Mouse (Mus musculus) lung, embryonic 14.5 days (tissue): Measurements from ENCODE around the gene Ltbp1. TPM values are rescaled to one million over a fixed set of nuclear protein-coding genes. Genes with fewer than 3 reads are reported as not detected.
A peak's percentile ranks its signal among the peaks of the same experiment; 100 is the strongest.

Experiments used
- ATAC-seq: fragments of 200-750 bp; cut with Nextera tagmentation; 2 replicates; pipeline ENCODE4 v1.8.0; 2017; ENCODE audit warnings: mild to moderate bottlenecking, moderate TSS enrichment, moderate library complexity; ENCODE audit not compliant: insufficient read depth
- DNase-seq: peaks from one replicate; pipeline ENCODE4 v3.0.0-alpha.2; 2015
- H3K27ac ChIP-seq: fragments of 300-500 bp; sonication (generic); 2 replicates; pipeline ENCODE4 v1.5.1; 2014; ENCODE audit warnings: low read depth, mild to moderate bottlenecking, moderate library complexity
- H3K27me3 ChIP-seq: fragments of 300-500 bp; sonication (generic); 2 replicates; pipeline ENCODE4 v1.6.1; 2014; ENCODE audit warnings: low read length, control low read depth; ENCODE audit not compliant: insufficient read depth
- H3K36me3 ChIP-seq: fragments of 300-500 bp; sonication (generic); 2 replicates; pipeline ENCODE4 v1.6.1; 2014; ENCODE audit warnings: control low read depth; ENCODE audit not compliant: insufficient read depth
- H3K4me1 ChIP-seq: fragments of 300-500 bp; sonication (generic); 2 replicates; pipeline ENCODE4 v1.6.1; 2014; ENCODE audit warnings: antibody characterized with exemption, control low read depth; ENCODE audit not compliant: insufficient read depth
- H3K4me2 ChIP-seq: fragments of 300-500 bp; sonication (generic); 2 replicates; pipeline ENCODE4 v1.6.1; 2014; ENCODE audit warnings: mild to moderate bottlenecking
- H3K4me3 ChIP-seq: fragments of 300-500 bp; sonication (generic); 2 replicates; pipeline ENCODE4 v1.5.1; 2014; ENCODE audit warnings: low read depth, low read length
- H3K9ac ChIP-seq: fragments of 300-500 bp; sonication (generic); 2 replicates; pipeline ENCODE4 v1.6.1; 2014
- H3K9me3 ChIP-seq: fragments of 300-500 bp; sonication (generic); 2 replicates; pipeline ENCODE4 v1.6.1; 2016; ENCODE audit warnings: low read depth, low read length, control low read depth
- CTCF ChIP-seq: IDR thresholded peaks from 2 replicates; pipeline ENCODE4 v1.5.1; 2016; ENCODE audit warnings: antibody characterized with exemption, low read depth
- WGBS: fragments of 180-500 bp; shearing (Covaris S2); extraction: QIAGEN DNeasy Blood & Tissue Kit; methylation state at CpG from one replicate; pipeline ENCODE4 v1.1.7; 2014; 5-methylcytosine and 5-hydroxymethylcytosine counted together
- polyA plus RNA-seq: library from polyadenylated mRNA; unstranded; fragments of >200 nt; fragmentation: Nextera tagmentation; extraction: Ambion mirVana; gene quantifications from 2 replicates; pipeline ENCODE4 v1.2.1, GENCODE M21; 2014

The Ltbp1 gene
- polyA plus RNA-seq, 1 experiment from 2014 or later: 33.8 TPM

DNA sequence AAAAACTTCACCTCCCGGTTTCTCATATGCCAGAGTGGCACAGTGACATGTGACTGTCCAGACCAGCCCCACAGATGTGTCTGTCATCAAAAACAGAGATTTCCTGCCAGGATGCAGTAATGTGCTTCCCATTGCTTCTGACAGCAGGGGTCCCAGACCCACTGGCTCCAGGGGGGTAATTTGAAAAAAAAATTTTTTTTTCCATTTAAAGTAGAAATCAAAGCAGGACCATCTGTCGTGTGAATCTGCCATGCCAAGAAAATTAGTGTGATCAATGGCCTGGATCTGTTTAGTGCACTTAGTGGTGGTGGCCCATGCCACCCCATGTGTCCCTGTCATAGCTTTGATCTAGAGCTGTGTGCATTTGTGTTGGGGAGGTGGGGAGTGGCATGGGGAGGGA, 374.8 kb downstream of the Ltbp1 start:
- Histone ChIP-seq H3K4me2 (no peak overlapping the region), H3K27me3 (no peaks in the 10 kb centered on the region), H3K27ac (no peak overlapping the region), H3K9ac (no peak overlapping the region), H3K9me3 (no peaks in the 10 kb centered on the region), H3K4me3 (no peak overlapping the region), H3K36me3 (no peaks in the 10 kb centered on the region), H3K4me1 (no peaks in the 10 kb centered on the region)
- ATAC-seq (no peak), DNase-seq (no peak)
- WGBS: 33% methylated on average over 2 of the region's 2 CpGs
- TF ChIP-seq CTCF: no peak

DNA sequence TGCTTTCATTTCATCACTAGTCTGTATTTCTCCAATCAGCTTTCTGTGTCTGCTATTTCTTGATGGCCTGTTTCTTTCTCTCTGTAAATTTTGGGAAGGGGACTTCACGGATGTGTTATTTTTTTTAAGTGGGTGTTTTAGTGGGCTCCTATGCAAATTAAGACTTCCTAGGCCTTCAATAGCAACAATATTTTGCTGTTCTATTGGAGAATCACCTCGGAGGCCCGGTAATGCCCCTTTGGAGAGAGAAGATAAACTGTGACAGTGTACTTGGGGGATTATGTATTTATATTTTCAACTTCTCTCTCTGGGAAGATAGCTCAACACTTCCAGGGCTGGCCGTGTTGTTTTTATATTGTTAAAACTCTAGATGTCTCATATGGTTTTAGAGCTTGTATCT, 383.0 kb downstream of the Ltbp1 start:
- H3K4me3 ChIP-seq: no peak overlapping the region
- 60% methylated on average over 4 of the region's 4 CpGs for WGBS
- no peak for ATAC-seq

GRCm38 (mm10) chr17:75390142-75390541, 384.8 kb downstream of the Ltbp1 start:
- Histone ChIP-seq H3K9me3 (no peaks in the 10 kb centered on the region), H3K36me3 (peaks cover 6% of the 10 kb centered on the region; the same call in 1 of the 2 replicates), H3K4me2 (no peak overlapping the region), H3K4me3 (no peak overlapping the region), H3K4me1 (no peaks in the 10 kb centered on the region), H3K27ac (no peak overlapping the region), H3K27me3 (no peaks in the 10 kb centered on the region), H3K9ac (no peak overlapping the region)
- WGBS: 90% methylated on average over 10 of the region's 10 CpGs
- DNase-seq: no peak
- TF ChIP-seq CTCF: no peak
- no peak for ATAC-seq

More for the DNA sequence above, 383.0 kb downstream of the Ltbp1 start:
- TF ChIP-seq CTCF: no peak
- H3K27me3 ChIP-seq: no peaks in the 10 kb centered on the region
- peaks cover 6% of the 10 kb centered on the region; the same call in 1 of the 2 replicates for H3K36me3 ChIP-seq
- no peaks in the 10 kb centered on the region for H3K4me1 ChIP-seq
- no peak overlapping the region for H3K4me2 ChIP-seq
- no peak overlapping the region for H3K27ac ChIP-seq
- no peaks in the 10 kb centered on the region for H3K9me3 ChIP-seq
- no peak overlapping the region for H3K9ac ChIP-seq
- no peak for DNase-seq

DNA sequence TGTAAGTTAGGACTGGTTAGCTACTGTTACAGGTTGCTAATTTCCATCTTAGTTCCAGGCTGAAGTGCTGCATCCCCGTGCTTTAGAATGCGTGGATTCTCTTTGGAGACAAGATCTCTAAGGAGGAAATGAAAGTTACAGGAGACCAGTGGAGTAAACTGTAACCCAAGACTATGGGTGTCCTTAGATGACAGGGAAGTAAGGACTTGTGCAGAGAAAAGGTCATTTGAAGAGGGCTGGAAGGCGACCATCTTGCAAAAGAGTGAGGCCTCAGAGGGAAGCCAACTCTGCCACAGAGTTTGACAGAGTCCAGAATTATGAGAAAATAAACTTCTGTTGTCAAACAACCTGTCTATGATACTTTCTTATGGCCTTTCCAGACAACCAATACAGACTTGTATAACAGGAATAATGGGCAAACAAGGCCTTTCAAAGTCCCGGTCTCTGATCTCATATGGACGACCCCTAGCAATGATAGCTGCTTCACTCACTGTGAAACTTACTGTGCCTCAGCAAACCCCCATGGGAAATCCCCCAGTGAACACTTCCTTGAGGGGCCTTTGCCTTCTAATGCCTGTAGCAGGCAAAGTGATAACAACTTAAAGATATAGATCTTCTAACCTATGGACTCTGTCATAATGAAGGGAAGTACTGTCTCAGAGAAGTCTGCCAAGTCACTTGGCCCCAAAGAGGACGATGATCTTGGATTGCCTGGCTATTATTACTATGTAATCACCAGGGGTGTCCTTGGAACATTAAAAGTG, 386.2 kb downstream of the Ltbp1 start:
- Histone ChIP-seq H3K36me3 (peaks cover 6% of the 10 kb centered on the region; the same call in 1 of the 2 replicates), H3K9ac (no peak overlapping the region), H3K9me3 (no peaks in the 10 kb centered on the region), H3K27ac (no peak overlapping the region), H3K4me3 (no peak overlapping the region), H3K4me2 (no peak overlapping the region), H3K4me1 (no peaks in the 10 kb centered on the region), H3K27me3 (no peaks in the 10 kb centered on the region)
- no peak for ATAC-seq
- WGBS: 85% methylated on average over 6 of the region's 6 CpGs
- DNase-seq: no peak
- no peak for TF ChIP-seq CTCF

DNA sequence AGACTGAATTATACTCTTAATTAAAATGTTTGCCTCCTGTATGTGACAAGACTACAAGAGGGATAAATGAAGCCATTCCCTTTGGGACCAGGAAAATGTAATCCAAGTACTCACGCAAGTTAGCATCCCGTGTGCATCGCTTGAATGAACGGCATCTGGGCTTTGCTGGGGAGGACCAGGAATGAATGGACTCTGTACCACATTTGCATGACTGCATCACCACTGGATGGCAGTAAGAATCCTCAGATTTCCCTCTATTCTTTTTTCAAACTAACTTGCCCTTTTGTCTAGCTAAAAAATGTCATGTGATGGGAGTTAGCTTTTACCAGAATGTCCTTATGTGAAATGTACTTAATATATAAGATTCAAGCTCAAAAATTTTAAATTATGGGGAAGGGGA, 401.0 kb downstream of the Ltbp1 start:
- ATAC-seq (no peak), DNase-seq (peak; percentile 50)
- 56% methylated on average over 4 of the region's 4 CpGs for WGBS
- H3K27ac ChIP-seq: no peak overlapping the region
- H3K9ac ChIP-seq: no peak overlapping the region
- H3K36me3 ChIP-seq: no peaks in the 10 kb centered on the region
- peak; percentile 45 for TF ChIP-seq CTCF
- H3K4me3 ChIP-seq: no peak overlapping the region
- H3K4me1 ChIP-seq: no peaks in the 10 kb centered on the region
- H3K4me2 ChIP-seq: no peak overlapping the region
- H3K9me3 ChIP-seq: no peaks in the 10 kb centered on the region
- H3K27me3 ChIP-seq: no peaks in the 10 kb centered on the region

GRCm38 (mm10) chr17:75416861-75417260, 411.5 kb downstream of the Ltbp1 start:
- Histone ChIP-seq H3K4me2 (no peak overlapping the region), H3K4me1 (no peaks in the 10 kb centered on the region), H3K9ac (no peak overlapping the region), H3K36me3 (no peaks in the 10 kb centered on the region), H3K27me3 (no peaks in the 10 kb centered on the region), H3K4me3 (no peak overlapping the region), H3K27ac (no peak overlapping the region), H3K9me3 (no peaks in the 10 kb centered on the region)
- ATAC-seq (no peak), DNase-seq (no peak)
- 53% methylated on average over 3 of the region's 3 CpGs for WGBS
- no peak for TF ChIP-seq CTCF

DNA sequence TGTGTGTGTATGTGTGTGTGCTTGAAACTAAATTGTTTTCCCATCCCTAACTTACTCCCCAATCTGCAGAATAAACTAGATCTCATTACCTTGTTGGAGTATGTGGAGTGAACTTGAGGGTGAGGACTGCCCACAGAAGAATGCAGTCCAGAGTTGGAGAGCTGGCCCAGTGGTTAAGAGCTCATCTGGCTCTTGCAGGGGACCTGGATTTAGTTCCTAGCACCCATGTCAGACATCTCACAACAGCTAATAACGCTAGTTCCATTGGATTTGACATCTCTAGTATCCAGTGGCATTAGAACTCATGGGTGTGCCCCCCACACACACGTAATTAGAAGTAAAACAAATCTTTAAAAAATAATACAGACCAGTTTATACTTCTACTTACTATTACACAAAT, 428.8 kb downstream of the Ltbp1 start:
- Histone ChIP-seq H3K4me3 (no peak overlapping the region), H3K9me3 (no peaks in the 10 kb centered on the region), H3K27me3 (no peaks in the 10 kb centered on the region), H3K36me3 (no peaks in the 10 kb centered on the region), H3K4me1 (no peaks in the 10 kb centered on the region), H3K9ac (no peak overlapping the region), H3K4me2 (no peak overlapping the region), H3K27ac (no peak overlapping the region)
- 84% methylated on average over 2 of the region's 2 CpGs for WGBS
- DNase-seq (no peak), ATAC-seq (no peak)
- no peak for TF ChIP-seq CTCF
